Mouse (Mus musculus): ENCODE data around the gene Atm.

- no peak for TF ChIP-seq POLR2A (IDR thresholded peaks at IDR 0.05; ENCODE audit: control insufficient read depth, low read depth, low read length)
- TF ChIP-seq CTCF (IDR thresholded peaks at IDR 0.05; ENCODE audit: control insufficient read depth, insufficient read depth, insufficient replicate concordance, low read depth, low read length), result no peak
These were observed 84.5 kb downstream of the Atm start for GRCm38 (mm10) chr9:53452038-53452437.

Measured in testis, adult 2 months (tissue).